Mouse (Mus musculus) CH12.LX (cell line): Measurements from ENCODE around the gene Taf5.
A peak's percentile ranks its signal among the peaks of the same experiment; 100 is the strongest.

Experiments
- CTCF ChIP-seq, 2 experiments: IDR thresholded peaks in 1 of 2; conservative IDR thresholded peaks in 1 of 2; 2 replicates each; pipeline ENCODE4 v1.5.1; 2011 to 2012; ENCODE audit warnings: low read depth in 2 of 2, low read length in 2 of 2, improper control_type of control experiment in 1 of 2, inconsistent platforms in 1 of 2, mild to moderate bottlenecking in 1 of 2, moderate library complexity in 1 of 2
- E2F4 ChIP-seq: IDR thresholded peaks from 2 replicates; pipeline ENCODE4 v1.6.1; 2011; ENCODE audit warnings: low read depth, low read length, improper control_type of control experiment; ENCODE audit not compliant: insufficient replicate concordance
- KAT2A ChIP-seq: IDR thresholded peaks from 2 replicates; pipeline ENCODE4 v1.6.1; 2012; ENCODE audit warnings: low read length, improper control_type of control experiment, inconsistent platforms; ENCODE audit not compliant: insufficient replicate concordance
- MAFK ChIP-seq: IDR thresholded peaks from 2 replicates; pipeline ENCODE4 v1.6.1; 2011; ENCODE audit warnings: low read length, improper control_type of control experiment; ENCODE audit not compliant: insufficient replicate concordance
- MAZ ChIP-seq: IDR thresholded peaks from 2 replicates; pipeline ENCODE4 v1.6.1; 2012; ENCODE audit warnings: low read depth, mild to moderate bottlenecking, inconsistent platforms, low read length, improper control_type of control experiment, moderate library complexity
- NRF1 ChIP-seq: IDR thresholded peaks from 2 replicates; pipeline ENCODE4 v1.6.1; 2014; ENCODE audit warnings: low read depth, mild to moderate bottlenecking, inconsistent platforms, low read length, improper control_type of control experiment, moderate library complexity
- POLR2A ChIP-seq: IDR thresholded peaks from 2 replicates; pipeline ENCODE4 v1.6.1; 2011; ENCODE audit warnings: low read depth, mild to moderate bottlenecking, improper control_type of control experiment, low read length
- RAD21 ChIP-seq: IDR thresholded peaks from 2 replicates; pipeline ENCODE4 v1.6.1; 2011; ENCODE audit warnings: low read depth, mild to moderate bottlenecking, low read length, improper control_type of control experiment, moderate library complexity
- UBTF ChIP-seq: IDR thresholded peaks from 2 replicates; pipeline ENCODE4 v1.6.1; 2012; ENCODE audit warnings: low read depth, mild to moderate bottlenecking, inconsistent platforms, low read length, improper control_type of control experiment, moderate library complexity

DNA sequence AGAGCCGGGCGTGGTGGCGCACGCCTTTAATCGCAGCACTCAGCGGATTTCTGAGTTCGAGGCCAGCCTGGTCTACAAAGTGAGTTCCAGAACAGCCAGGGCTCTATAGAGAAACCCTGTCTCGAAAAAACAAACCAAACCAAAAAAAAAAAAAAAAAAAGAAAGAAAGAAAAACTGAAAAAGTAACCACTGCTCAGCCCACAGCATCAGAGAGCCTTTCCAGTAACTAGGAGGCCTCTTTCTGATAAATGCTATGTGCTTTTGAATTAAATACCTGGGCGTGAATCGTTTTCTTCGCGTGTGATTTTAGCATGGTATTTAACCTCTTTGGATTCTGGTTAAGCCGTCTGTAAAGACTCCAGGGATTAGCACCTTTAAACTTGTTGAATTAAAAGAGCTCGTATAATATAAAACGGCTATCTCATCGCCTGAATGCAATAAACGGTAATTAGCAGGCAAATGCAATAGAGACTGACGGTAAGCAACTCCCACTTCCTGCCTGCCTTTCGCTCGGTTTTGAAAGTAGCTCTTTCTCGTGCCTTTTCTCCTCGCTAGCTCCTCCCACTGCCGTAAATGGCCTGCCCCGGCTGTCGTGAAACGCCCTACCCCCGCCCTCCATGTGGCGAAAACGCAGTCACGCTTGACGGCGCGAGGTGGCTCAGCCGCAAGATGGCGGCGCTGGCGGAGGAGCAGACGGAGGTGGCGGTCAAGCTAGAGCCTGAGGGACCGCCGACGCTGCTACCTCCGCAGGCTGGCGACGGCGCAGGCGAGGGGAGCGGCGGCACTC lies at the start of gene Taf5:
- TF ChIP-seq MAFK (no peak), POLR2A (peak; percentile 91), RAD21 (no peak), CTCF (conservative IDR thresholded peaks at IDR 0.05 in 1 of 2, IDR thresholded peaks at IDR 0.05 in 1 of 2; ENCODE audit: low read depth in 2 of 2, low read length in 2 of 2) (no peak), MAZ (peak; percentile 29; the same call in 1 of the 2 replicates), E2F4 (no peak), NRF1 (peak; percentile 62; the same call in 1 of the 2 replicates), UBTF (no peak; the same call in 1 of the 2 replicates), KAT2A (peak; percentile 84; the same call in 1 of the 2 replicates)
